Mouse (Mus musculus) olfactory bulb, adult 2 months (tissue): ENCODE results near the gene Lemd2. TPM values are rescaled to one million over a fixed set of nuclear protein-coding genes. Genes with fewer than 3 reads are reported as not detected.
A peak's percentile ranks its signal among the peaks of the same experiment; 100 is the strongest.

Experiments
- H3K27ac ChIP-seq: fragments of 200-500 bp; 2 replicates; pipeline ENCODE4 v1.5.1; 2012; ENCODE audit warnings: low read depth, low read length; ENCODE audit not compliant: insufficient read depth
- H3K4me1 ChIP-seq: fragments of 200-500 bp; 2 replicates; pipeline ENCODE4 v1.6.1; 2012; ENCODE audit warnings: low read length; ENCODE audit not compliant: control insufficient read depth, insufficient read depth
- H3K4me3 ChIP-seq: fragments of 200-500 bp; 2 replicates; pipeline ENCODE4 v1.5.1; 2012; ENCODE audit warnings: mild to moderate bottlenecking, low read depth, low read length, moderate library complexity; ENCODE audit not compliant: insufficient read depth
- CTCF ChIP-seq: fragments of 200-500 bp; IDR thresholded peaks from 2 replicates; pipeline ENCODE4 v1.5.1; 2012; ENCODE audit warnings: low read depth, mild to moderate bottlenecking, low read length, moderate library complexity; ENCODE audit not compliant: insufficient read depth
- POLR2A ChIP-seq: fragments of 200-500 bp; IDR thresholded peaks from 2 replicates; pipeline ENCODE4 v1.6.1; 2012; ENCODE audit warnings: mild to moderate bottlenecking, low read depth, low read length, moderate library complexity; ENCODE audit not compliant: insufficient read depth
- WGBS: fragments of 180-500 bp; shearing (Covaris S2); methylation state at CpG from one replicate; pipeline ENCODE4 v1.1.7; 2018; 5-methylcytosine and 5-hydroxymethylcytosine counted together
- polyA plus RNA-seq: library from polyadenylated mRNA; stranded (reverse); fragments of >200 nt; gene quantifications from 2 replicates; pipeline ENCODE4 v1.2.4, GENCODE M21; 2012; ENCODE audit warnings: low replicate concordance; ENCODE audit not compliant: missing spikeins, insufficient read depth, insufficient read length

Gene Lemd2
- polyA plus RNA-seq, 1 experiment = not detected

DNA sequence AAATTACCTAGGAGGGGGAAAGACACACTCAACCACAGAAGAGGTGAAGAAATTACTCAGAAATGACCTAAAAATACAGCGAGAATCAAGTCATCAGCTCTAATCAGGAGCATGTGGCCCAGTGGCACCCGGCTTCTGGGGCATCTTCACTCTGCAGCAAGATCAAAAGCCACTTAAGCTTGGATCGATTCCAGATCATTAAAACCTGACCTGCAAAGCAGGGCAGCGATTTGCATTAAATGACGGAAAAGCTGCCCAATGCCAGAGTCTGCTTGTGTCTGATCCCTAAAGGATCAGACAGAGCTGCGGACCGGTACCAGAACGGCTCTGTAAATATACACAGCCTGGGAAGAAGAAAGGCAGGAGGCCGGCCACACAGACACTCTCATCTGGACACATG lies 8.1 kb downstream of the Lemd2 start:
- Histone ChIP-seq H3K27ac (no peak overlapping the region), H3K4me1 (peaks cover 49% of the 10 kb centered on the region), H3K4me3 (no peak overlapping the region)
- TF ChIP-seq POLR2A (no peak), CTCF (no peak)
- WGBS = 60% methylated on average over 9 of the region's 9 CpGs

DNA sequence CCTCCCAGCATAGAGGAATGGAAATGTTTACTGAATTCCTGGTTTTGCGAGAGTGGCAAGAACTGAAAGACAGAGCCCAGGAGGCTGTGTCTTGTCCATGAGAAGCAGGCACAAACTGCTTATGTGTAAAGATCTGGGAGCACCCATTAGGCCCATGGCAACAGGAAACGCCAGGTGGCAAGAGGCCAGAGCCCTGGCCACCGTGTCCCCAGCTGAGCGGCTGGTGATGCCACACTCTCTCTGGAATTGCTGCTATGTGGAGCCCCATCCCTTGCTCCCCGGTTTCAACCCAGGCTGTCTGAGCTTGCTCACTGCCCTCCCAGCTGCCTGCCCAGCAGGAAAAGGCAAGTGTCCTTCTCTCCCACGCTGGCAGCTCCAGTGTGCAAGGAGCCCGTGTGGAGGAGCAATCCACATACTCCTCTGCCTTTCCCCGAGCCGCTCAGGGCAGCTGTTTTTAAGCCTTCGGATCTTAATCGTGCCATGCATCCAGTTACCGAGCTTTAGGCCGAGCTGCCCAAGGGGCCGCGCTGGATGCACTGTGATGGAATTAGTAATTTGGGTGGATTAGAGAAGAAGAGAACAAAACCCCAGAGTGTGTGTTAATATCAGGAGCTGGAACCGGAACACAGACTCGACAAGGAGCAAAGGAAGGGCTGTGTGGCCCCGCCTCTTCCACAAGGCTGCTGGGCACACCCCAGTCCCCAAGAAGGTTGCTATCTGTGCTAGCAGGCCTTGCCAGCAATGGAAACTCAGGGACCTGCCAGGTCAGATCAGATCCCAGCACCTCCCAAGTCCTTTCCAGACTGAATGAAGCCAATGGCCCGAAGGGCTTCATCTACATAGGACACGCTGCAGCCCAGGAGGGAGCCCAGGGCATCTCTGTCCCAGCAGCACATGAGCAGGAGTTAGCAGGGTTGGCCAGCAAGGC lies 9.7 kb downstream of the Lemd2 start:
- no peak overlapping the region for H3K4me3 ChIP-seq
- TF ChIP-seq CTCF = no peak
- no peak for TF ChIP-seq POLR2A
- peak overlapping the region; percentile 38; the same call in 1 of the 2 replicates for H3K27ac ChIP-seq
- WGBS = 45% methylated on average over 20 of the region's 20 CpGs
- peaks cover 35% of the 10 kb centered on the region for H3K4me1 ChIP-seq

DNA sequence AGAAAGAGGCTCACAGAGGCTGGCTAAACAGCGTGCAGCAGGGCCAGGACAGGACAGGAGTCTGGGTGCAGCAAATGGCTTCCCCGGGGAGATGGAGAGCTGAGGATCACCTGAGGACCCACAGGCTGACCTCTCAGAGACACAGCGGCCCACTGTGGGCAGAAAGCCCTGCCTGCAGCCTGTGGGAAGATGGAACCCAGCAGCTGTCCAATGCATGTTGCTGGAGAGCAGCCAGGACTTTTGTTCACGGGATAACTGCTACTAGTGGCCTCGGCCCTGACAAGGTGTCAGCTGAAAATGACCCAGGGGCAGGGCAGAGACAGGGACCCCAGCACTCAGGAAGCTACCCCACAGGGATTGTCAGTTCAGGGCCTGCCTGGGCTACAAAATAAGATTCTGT lies 12.5 kb downstream of the Lemd2 start:
- WGBS = 70% methylated on average over 5 of the region's 5 CpGs

DNA sequence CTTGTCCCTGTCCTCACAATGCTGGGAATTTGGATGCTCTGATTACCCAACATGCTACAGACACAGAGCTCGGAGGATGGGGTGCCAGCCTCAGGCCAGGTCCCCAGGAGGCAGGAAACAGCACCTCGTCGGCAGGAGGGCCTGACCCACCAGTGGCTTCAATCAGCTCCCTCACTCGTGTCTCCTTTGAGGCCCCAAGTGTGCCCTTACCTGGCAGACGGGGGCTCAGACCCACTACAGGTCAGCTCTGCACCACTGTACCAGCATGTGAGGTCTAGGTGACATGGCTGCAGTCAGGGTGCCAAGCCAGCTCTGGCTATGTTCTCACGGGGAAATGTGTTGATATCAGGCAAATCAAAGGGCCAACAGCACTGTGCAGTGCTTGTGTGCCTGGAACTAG lies 13.1 kb downstream of the Lemd2 start:
- H3K4me1 ChIP-seq = peaks cover 31% of the 10 kb centered on the region
- WGBS = 85% methylated on average over 6 of the region's 6 CpGs
- H3K27ac ChIP-seq = no peak overlapping the region
- TF ChIP-seq POLR2A (no peak), CTCF (no peak)
- no peak overlapping the region for H3K4me3 ChIP-seq

More for the DNA sequence above, 12.5 kb downstream of the Lemd2 start:
- Histone ChIP-seq H3K4me3 (no peak overlapping the region), H3K27ac (no peak overlapping the region), H3K4me1 (peaks cover 33% of the 10 kb centered on the region)
- TF ChIP-seq POLR2A = no peak
- no peak for TF ChIP-seq CTCF

DNA sequence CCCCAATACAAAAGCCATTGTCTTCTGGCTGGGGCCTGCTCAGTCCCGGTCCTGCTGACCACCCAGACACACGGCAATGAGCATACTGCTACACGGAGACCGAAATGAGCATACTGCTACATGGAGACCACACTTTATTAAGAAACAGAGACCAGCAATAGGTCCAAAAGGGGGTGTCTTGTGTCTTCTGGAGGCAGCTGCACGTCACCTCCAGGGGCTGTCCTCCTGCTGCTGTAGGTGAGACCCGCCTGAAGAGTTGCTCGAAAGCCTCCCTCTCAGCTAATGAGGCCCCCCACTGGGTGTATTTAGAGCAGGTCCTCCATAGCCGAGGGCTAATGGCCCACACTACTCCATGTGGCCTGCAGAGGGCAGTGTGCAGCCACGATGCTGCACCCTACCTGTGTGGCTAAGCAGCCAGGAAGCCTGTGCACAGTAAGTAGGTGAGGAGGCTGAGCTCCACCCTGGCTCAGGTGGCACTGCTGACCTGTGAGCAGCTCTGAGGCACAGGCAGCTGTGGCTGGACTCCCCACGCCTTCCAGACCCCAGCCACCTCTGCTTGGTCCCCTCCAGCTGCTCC lies 14.5 kb downstream of the Lemd2 start:
- TF ChIP-seq CTCF (peak; percentile 85), POLR2A (no peak)
- no peak overlapping the region for H3K4me3 ChIP-seq
- 42% methylated on average over 10 of the region's 10 CpGs for WGBS
- peaks cover 19% of the 10 kb centered on the region for H3K4me1 ChIP-seq
- H3K27ac ChIP-seq = no peak overlapping the region

DNA sequence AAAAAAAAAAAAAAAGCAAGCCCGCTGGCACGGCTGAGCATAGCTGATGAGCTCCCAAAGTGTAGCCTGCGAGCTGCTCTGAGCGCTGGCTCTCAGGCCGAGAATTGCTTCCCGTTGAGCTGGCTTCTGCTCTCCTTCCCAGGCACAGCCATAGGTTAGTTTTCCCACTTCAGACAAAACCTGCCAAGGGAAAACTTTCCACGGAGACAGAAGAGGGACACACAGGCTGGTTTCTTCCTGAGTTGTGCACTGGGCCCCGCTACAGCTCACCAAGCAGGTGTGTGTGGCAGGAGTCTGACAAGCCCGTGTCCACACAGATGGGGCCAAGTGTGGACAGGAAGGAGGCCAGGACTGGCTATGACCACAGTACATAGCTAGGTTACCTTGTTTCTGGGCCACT lies 15.4 kb downstream of the Lemd2 start:
- Histone ChIP-seq H3K4me1 (peaks cover 11% of the 10 kb centered on the region), H3K27ac (no peak overlapping the region), H3K4me3 (no peak overlapping the region)
- 71% methylated on average over 9 of the region's 9 CpGs for WGBS
- TF ChIP-seq POLR2A (no peak), CTCF (no peak)

DNA sequence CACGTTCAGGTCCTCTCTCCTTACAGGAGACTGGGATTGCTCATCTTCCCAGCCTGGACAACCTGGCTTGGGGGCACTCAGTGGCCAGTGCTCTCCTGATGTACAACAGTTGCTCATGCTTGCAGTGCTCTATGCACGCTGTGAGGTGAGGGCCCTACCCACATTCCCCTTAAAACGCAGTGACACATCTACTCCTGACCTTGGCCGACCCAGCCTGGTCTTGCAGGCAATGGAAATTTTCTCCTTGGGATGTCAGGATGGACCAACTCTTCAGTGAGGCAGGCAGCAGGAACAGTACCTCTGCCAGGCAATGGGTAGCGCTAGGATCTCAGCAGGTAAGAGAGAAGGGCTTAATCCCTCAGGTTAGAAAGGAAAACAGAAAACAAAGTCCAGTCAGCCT lies 17.2 kb downstream of the Lemd2 start:
- no peak for TF ChIP-seq CTCF
- TF ChIP-seq POLR2A = no peak
- WGBS = 70% methylated on average over 5 of the region's 5 CpGs
- Histone ChIP-seq H3K4me1 (peaks cover 8% of the 10 kb centered on the region), H3K27ac (no peak overlapping the region), H3K4me3 (no peak overlapping the region)

DNA sequence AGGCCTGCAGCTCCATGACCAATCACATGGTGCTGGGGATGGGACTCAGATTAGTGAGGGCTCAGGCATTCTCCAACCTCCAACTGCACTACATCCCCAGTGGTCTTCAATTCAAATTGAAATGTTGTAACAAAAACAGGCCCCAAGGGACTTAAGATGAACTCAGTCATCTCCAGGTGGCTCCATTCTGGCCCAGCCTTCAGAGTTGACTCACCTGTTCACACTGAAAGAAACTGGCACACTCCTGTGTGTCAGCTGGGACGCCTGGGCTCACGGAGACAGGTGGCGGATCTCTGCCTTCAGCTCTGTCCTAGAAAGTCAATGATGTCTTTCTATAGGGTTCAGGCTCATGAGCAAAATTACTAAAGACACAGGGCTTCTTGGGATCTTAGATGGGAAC lies 18.2 kb downstream of the Lemd2 start:
- 95% methylated on average over 3 of the region's 3 CpGs for WGBS
- no peak overlapping the region for H3K4me3 ChIP-seq
- H3K27ac ChIP-seq = no peak overlapping the region
- TF ChIP-seq CTCF (no peak), POLR2A (no peak)
- peaks cover 8% of the 10 kb centered on the region for H3K4me1 ChIP-seq

DNA sequence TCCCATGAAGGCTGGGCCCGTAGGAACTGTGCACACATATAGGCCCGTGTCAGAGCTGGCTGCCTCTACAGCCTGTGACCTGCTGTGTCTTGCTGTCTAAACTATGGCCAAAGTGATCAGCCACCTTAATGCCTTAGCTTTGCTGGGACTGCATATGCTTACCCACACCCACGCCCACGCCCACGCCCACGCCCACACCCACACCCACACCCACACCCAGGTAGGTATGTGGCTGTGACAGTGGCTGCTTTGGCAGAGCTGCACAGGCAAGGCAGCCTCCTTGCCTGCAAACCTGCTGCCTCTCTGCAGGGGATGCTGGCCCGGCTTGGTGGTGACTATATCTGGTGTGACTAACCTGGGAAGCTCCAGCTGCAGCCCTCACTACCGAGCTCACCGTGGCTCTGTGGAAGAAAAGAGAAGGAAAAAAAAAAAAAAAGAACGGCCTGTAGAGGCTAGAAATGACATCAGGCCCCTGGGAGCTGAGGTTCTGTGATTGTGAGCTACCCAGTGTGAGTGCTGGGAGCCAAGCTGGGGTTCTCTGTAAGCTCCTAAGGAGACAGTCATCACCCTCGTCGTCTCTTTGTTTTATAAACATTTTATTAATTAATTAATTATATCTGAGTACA lies 20.5 kb downstream of the Lemd2 start:
- Histone ChIP-seq H3K27ac (no peak overlapping the region), H3K4me1 (peaks cover 8% of the 10 kb centered on the region), H3K4me3 (no peak overlapping the region)
- TF ChIP-seq POLR2A (no peak), CTCF (no peak)
- WGBS = 83% methylated on average over 12 of the region's 12 CpGs
